Mouse (Mus musculus) limb, embryonic 13.5 days (tissue): ENCODE data around the gene Gm38655. TPM values are rescaled to one million over a fixed set of nuclear protein-coding genes. Genes with fewer than 3 reads are reported as not detected.
A peak's percentile ranks its signal among the peaks of the same experiment; 100 is the strongest.
"Not testable (repeated sequence)": the region's sequence is repeated elsewhere in the genome, so short reads cannot be mapped to it uniquely, and the experiment has no call there.

Source experiments
- ATAC-seq: fragments of 200-750 bp; cut with Nextera tagmentation; 2 replicates; pipeline ENCODE4 v1.8.0; 2017; ENCODE audit warnings: low read depth, moderate number of reproducible peaks, moderate TSS enrichment; ENCODE audit not compliant: low FRiP score
- H3K27ac ChIP-seq: fragments of 300-500 bp; sonication (generic); 2 replicates; pipeline ENCODE4 v1.5.1; 2015; ENCODE audit warnings: inconsistent platforms, mild to moderate bottlenecking, moderate library complexity
- H3K27me3 ChIP-seq: fragments of 300-500 bp; sonication (generic); 2 replicates; pipeline ENCODE4 v1.6.1; 2015; ENCODE audit warnings: mild to moderate bottlenecking, inconsistent platforms
- H3K36me3 ChIP-seq: fragments of 300-500 bp; sonication (generic); 2 replicates; pipeline ENCODE4 v1.6.1; 2015; ENCODE audit warnings: inconsistent platforms, mild to moderate bottlenecking, moderate library complexity
- H3K4me1 ChIP-seq: fragments of 300-500 bp; sonication (generic); 2 replicates; pipeline ENCODE4 v1.6.1; 2015; ENCODE audit warnings: inconsistent platforms
- H3K4me2 ChIP-seq: fragments of 300-500 bp; sonication (generic); replicated peaks from 2 replicates; pipeline ENCODE4 v1.6.1; 2015; ENCODE audit warnings: inconsistent platforms, mild to moderate bottlenecking, moderate library complexity
- H3K4me3 ChIP-seq: fragments of 300-500 bp; sonication (generic); 2 replicates; pipeline ENCODE4 v1.5.1; 2015; ENCODE audit warnings: moderate library complexity, mild to moderate bottlenecking, inconsistent platforms
- H3K9ac ChIP-seq: fragments of 300-500 bp; sonication (generic); 2 replicates; pipeline ENCODE4 v1.6.1; 2015; ENCODE audit warnings: mild to moderate bottlenecking, inconsistent platforms
- H3K9me3 ChIP-seq: fragments of 300-500 bp; sonication (generic); 2 replicates; pipeline ENCODE4 v1.6.1; 2016; ENCODE audit warnings: inconsistent platforms
- WGBS: fragments of 180-500 bp; shearing (Covaris S2); methylation state at CpG from one replicate; pipeline ENCODE4 v1.1.7; 2015; 5-methylcytosine and 5-hydroxymethylcytosine counted together
- polyA plus RNA-seq: library from polyadenylated mRNA; unstranded; fragments of >200 nt; fragmentation: Nextera tagmentation; extraction: Ambion mirVana; gene quantifications from 2 replicates; pipeline ENCODE4 v1.2.1, GENCODE M21; 2015

The Gm38655 gene
- polyA plus RNA-seq: not detected in 2 replicates

DNA sequence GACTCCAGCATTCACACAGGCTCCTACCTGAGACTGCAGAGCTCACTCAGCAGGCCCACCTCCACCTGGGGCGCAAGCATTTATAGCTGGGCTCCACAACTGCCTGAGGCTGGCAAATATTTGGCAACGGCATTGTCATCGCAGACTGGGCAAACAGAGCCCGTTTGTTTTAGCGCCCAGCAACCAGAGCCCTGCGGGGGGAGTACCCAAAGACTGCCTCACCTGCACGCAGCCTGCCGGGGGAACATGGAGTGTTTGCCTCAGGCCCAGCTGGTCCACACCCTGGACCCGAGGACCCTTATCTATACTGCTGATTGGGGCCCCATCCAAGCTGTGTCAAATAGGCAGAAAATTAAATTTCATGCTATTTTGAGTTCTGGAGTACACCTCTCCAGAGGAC is at the start of gene Gm38655:
Gene Gm38655, minus strand, starts transcription at position 61 of the 400 bp plus-strand sequence.
- 70% methylated on average over 9 of the region's 9 CpGs for WGBS
- H3K9ac ChIP-seq: no peak within 1 kb of the TSS
- no peak within 1 kb of the TSS for H3K27ac ChIP-seq

DNA sequence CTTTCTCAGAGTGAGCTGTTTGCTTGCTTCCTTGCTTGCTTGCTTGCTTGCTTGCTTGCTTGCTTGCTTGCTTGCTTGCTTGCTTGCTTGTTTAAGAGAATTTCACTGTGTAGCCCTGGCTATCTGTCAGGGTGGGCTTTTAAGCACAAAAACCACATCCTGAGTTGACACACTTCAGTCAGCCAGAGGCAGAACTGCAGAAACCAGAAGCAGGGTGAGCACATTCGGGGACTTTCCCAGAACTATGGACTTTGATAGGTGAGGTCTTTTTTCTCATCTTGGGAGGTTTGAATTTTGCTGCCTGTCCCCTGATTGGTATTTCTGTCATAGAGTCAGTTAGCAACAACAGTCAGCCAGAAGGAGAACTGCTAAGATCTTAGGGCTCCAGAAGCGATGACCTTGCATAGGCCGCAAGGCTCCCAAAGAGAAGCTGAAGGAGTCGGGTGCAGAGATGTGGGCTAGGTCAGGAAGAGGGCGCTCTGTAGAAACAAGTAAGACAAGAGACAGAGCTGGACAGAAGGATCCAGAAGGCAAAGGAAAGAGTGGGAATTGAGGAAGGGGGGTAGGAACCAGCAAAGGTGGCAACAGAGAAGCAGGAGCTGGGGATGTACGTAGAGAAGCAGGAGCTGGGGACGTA is 49.4 kb upstream of the Gm38655 start:
- no peak overlapping the region for H3K9ac ChIP-seq
- peaks cover 17% of the 10 kb centered on the region for H3K4me1 ChIP-seq
- H3K27me3 ChIP-seq: no peaks in the 10 kb centered on the region
- H3K36me3 ChIP-seq: peaks cover 55% of the 10 kb centered on the region
- ATAC-seq: no peak
- no peak overlapping the region for H3K4me2 ChIP-seq
- H3K4me3 ChIP-seq: no peak overlapping the region
- H3K9me3 ChIP-seq: no peaks in the 10 kb centered on the region
- 90% methylated on average over 7 of the region's 7 CpGs for WGBS
- H3K27ac ChIP-seq: no peak overlapping the region

More for the DNA sequence above, at the start of gene Gm38655:
- Histone ChIP-seq H3K4me3 (no peak within 1 kb of the TSS), H3K9me3 (no peaks in the 10 kb centered on the region), H3K27me3 (0 out of 2 replicates have a peak, but pooled peaks cover under 1% of the 10 kb centered on the region), H3K4me1 (no peaks in the 10 kb centered on the region), H3K36me3 (no peaks in the 10 kb centered on the region), H3K4me2 (no peak within 1 kb of the TSS)
- no peak for ATAC-seq

DNA sequence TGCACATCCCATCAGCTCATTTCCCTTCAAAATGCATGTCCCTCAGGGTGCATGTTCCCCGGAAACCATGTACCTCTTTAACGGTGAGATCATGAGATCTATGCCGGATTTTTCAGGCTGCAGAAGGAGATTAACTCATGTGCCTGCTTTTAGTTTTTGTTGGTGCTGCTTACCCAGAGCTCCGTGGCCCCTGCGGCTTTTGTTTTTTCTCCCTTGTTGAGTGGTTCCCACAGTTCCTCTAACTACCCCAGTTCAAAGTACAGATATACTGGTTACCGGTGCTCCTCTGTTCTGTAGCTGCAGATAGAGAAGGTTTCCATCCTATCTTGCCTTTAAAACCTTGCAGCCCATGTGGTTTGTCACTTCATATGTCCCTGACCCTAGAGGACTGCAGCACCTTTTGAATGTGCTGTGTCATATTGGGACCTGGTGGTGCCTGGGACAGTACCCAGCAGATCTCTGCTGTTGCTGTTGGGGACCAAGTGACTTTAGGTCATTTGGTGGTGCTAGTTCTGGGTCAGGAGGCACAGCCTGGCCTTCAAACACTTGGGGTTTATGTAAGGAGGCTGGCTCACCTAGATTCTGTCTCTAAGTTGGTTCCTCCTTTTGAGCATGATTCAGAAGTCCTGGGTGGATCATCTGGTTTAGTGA is 47.8 kb upstream of the Gm38655 start:
- WGBS: 45% methylated on average over 6 of the region's 6 CpGs
- ATAC-seq: no peak
- no peak overlapping the region for H3K27ac ChIP-seq
- peaks cover 56% of the 10 kb centered on the region for H3K36me3 ChIP-seq
- H3K4me2 ChIP-seq: peak overlapping the region; percentile 82
- no peaks in the 10 kb centered on the region for H3K27me3 ChIP-seq
- peak overlapping the region; percentile 48 for H3K4me3 ChIP-seq
- H3K9ac ChIP-seq: no peak overlapping the region
- H3K4me1 ChIP-seq: peaks cover 17% of the 10 kb centered on the region
- H3K9me3 ChIP-seq: no peaks in the 10 kb centered on the region

DNA sequence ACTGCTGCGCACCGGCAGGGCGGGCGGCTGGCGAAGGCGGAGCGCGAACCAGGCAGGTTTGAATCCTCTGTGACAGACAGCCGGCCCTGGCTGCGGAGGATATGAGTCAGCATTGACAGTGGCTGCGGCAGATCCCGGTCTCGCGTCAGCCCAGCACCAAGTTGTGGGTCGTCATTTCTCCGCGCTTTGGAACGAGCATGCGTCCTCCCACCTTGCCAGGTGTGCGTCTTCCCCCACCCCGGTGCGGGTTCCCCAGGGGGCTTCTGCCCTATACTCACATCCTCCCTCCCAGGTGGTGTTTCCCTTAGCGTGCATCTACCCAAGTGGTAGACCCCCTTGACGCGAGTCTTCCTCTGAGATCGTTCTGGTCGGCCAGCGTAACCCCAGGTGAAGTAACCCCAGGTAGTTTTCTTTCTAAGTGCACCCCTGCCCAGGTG is 47.3 kb upstream of the Gm38655 start:
- H3K27ac ChIP-seq, H3K9me3 ChIP-seq, H3K27me3 ChIP-seq: not testable (repeated sequence)
- Histone ChIP-seq H3K4me2 (peak overlapping the region; percentile 82), H3K36me3 (peaks cover 57% of the 10 kb centered on the region), H3K4me3 (peak overlapping the region; percentile 48), H3K4me1 (peaks cover 17% of the 10 kb centered on the region), H3K9ac (0 out of 2 replicates have a peak overlapping the region, but pooled peaks have one; percentile 50)
- ATAC-seq: peak; percentile 86
- 12% methylated on average over 14 of the region's 28 CpGs for WGBS

DNA sequence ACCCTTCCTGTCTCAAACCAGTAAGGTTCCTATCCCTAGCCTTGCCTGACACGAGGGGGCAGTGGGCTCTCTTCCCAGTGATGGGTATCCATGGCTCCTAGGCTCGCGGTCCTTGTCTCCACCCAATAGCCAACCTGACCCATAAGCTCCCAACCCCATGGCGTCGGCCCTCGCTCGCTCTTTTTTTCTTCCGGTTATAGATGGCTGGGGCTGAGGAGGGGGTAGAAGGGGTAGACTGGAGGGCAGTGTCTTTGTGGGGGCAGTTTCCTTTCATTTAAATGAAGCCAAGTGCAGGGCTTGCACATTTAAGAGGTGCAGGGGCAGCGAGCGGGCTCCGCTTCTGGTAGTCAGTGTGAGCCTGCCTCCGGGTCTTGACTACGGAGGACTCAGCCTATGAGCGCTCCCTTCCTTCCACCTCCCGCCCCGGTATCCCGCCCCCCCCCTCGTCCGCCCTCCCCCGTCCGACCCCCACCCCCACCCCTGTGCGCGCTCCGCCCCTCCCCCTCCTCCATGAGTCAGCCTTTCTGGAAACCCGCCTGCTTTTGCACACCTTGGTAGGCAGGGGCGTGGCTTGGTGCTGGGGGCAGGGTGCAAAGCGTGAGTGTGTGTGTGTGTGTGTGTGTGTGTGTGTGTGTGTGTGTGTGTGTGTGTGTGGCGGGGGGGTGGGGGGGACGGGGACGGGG is 46.7 kb upstream of the Gm38655 start:
- peak; percentile 88 for ATAC-seq
- peak overlapping the region; percentile 82 for H3K4me2 ChIP-seq
- peak overlapping the region; percentile 48 for H3K4me3 ChIP-seq
- H3K9me3 ChIP-seq: no peaks in the 10 kb centered on the region
- no peaks in the 10 kb centered on the region for H3K27me3 ChIP-seq
- H3K9ac ChIP-seq: peak overlapping the region; percentile 66
- H3K36me3 ChIP-seq: peaks cover 59% of the 10 kb centered on the region
- H3K4me1 ChIP-seq: peaks cover 17% of the 10 kb centered on the region
- H3K27ac ChIP-seq: peak overlapping the region; percentile 28; the same call in 1 of the 2 replicates
- 2% methylated on average over 17 of the region's 30 CpGs for WGBS

DNA sequence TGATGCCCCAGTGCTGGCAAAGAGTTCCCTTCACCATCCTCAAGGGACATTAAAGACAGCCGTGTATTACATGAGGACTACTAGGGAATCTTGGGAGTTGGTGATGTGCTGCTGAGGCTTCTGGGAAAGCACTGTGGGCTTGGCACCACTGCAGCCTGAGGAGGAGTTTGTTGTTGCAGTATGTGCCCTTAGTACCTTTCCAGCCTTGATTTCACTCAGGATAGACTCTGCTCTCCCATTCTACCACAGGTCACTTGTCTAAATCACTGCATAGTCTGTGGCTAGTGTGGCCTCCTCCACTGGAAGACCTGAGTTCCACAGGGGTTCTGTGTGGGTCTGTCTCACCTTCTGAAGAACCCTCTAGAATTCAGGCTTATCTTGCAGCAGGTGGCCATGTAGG is 45.5 kb upstream of the Gm38655 start:
- H3K36me3 ChIP-seq: peaks cover 56% of the 10 kb centered on the region

DNA sequence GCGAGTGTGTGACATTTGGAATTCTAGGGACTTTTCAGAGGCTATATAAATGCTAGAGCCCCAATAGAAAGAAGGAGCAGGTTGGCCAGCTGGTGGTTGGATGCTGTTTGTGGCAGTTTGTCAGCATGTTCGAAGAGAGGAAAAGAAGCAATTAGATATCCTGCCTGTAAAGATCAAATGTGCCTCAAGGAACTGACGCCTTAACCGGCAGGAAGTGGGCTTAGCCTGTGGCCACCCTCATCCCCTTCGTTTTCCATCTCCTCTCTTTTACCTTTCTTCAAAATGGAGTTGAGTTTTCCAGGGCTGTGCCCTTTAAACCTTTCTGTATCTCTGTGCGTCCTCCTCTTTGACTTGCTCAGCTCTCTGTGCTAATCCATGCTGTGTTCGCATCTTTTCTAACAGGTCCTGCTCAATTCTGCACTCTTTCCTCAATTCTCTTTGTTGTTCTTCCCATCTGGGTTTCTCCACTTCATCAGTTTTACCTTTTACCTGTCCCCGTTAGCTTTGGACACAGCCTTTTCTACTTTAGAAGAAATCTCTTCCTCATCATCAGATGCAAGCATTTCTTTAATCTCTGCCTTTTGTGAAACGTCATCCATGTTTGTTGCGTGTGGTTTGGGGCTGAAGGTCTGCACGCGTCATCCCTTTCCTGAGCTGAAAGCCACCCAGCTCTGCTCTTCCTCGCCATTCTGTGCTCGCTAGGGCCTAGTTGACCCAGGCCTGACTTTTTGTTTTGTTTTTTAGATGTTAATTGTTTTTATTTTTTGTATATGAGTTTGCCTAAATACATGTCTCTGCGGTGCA is 44.4 kb upstream of the Gm38655 start:
- H3K9me3 ChIP-seq: no peaks in the 10 kb centered on the region
- no peak overlapping the region for H3K4me2 ChIP-seq
- no peak overlapping the region for H3K4me3 ChIP-seq
- no peak overlapping the region for H3K9ac ChIP-seq
- H3K4me1 ChIP-seq: peaks cover 17% of the 10 kb centered on the region
- H3K27ac ChIP-seq: no peak overlapping the region
- peaks cover 59% of the 10 kb centered on the region for H3K36me3 ChIP-seq
- no peak for ATAC-seq
- 91% methylated on average over 15 of the region's 15 CpGs for WGBS
- no peaks in the 10 kb centered on the region for H3K27me3 ChIP-seq

More for the DNA sequence above, 45.5 kb upstream of the Gm38655 start:
- Histone ChIP-seq H3K27me3 (no peaks in the 10 kb centered on the region), H3K27ac (no peak overlapping the region), H3K4me3 (no peak overlapping the region), H3K4me1 (peaks cover 17% of the 10 kb centered on the region), H3K4me2 (no peak overlapping the region), H3K9ac (peak overlapping the region; percentile 45), H3K9me3 (no peaks in the 10 kb centered on the region)
- no peak for ATAC-seq
- WGBS: 78% methylated on average over 1 of the region's 1 CpGs

DNA sequence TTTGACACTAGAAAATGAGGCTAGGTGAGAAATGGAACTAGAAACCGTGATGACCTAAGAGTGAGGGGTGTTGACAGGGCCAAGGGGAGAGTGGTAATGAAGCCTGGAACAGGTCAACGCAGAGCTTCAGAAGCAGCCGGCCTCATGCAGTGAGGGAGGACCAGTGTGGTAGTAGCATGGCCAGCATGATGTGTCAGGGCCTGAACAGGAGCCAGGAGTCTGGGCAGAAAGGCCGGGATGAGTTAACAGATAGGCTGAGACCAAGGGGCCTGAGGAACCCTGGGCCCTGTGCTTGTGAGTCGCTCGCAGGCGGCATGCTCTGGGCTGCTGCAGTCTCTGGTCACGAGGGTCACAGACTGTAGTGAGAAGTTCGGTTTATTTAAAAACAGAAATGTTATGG is 43.7 kb upstream of the Gm38655 start:
- Histone ChIP-seq H3K36me3 (peaks cover 61% of the 10 kb centered on the region), H3K27ac (no peak overlapping the region), H3K9me3 (no peaks in the 10 kb centered on the region), H3K4me3 (no peak overlapping the region), H3K27me3 (no peaks in the 10 kb centered on the region), H3K4me1 (peaks cover 17% of the 10 kb centered on the region), H3K4me2 (no peak overlapping the region), H3K9ac (no peak overlapping the region)
- WGBS: 91% methylated on average over 9 of the region's 9 CpGs
- ATAC-seq: no peak

DNA sequence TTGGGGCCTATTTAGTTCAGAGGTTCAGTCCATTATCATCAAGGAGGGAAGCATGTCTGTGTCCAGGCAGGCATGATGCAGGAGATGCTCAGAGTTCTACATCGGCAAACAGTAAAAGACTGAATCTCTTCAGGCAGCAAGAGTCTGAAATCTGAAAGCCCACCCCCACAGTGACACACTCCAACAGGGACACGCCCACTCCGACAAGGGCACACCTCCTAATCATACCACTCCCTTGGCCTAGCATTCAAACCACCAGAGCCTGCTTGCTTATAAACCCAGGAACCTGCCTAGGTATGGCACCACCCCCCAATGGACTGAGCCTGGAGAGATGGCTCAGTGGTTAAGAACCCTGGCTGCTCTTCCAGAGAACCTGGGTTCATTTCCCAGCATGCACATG is 40.2 kb upstream of the Gm38655 start:
- Histone ChIP-seq H3K9me3 (no peaks in the 10 kb centered on the region), H3K36me3 (peaks cover 91% of the 10 kb centered on the region), H3K4me3 (no peak overlapping the region), H3K4me2 (no peak overlapping the region), H3K27ac (no peak overlapping the region), H3K4me1 (no peaks in the 10 kb centered on the region), H3K9ac (no peak overlapping the region), H3K27me3 (no peaks in the 10 kb centered on the region)
- 87% methylated on average over 3 of the region's 3 CpGs for WGBS
- ATAC-seq: no peak

DNA sequence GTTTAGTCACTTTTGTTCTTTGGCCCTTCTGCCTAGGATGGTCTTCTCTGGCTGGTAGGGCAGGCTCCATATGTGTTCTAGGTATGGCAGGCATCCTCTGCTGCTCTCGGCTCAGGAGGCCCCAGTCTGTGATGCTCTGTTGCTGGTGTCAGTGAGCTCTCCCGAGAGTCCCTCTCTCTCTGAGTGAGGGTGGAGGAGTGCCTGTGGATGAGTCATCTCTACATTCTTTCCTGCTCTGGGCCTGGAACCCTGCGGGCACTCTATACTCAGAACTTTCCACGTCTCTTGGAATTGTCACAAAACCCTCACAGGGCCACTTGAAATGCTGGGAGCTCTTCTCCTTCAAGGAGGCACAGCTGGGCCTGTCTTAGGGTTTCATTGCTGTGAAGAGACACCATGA is 36.4 kb upstream of the Gm38655 start:
- 89% methylated on average over 4 of the region's 4 CpGs for WGBS
- H3K27ac ChIP-seq: no peak overlapping the region
- no peaks in the 10 kb centered on the region for H3K27me3 ChIP-seq
- peaks cover 96% of the 10 kb centered on the region for H3K36me3 ChIP-seq
- H3K9ac ChIP-seq: no peak overlapping the region
- H3K4me2 ChIP-seq: no peak overlapping the region
- no peaks in the 10 kb centered on the region for H3K9me3 ChIP-seq
- no peaks in the 10 kb centered on the region for H3K4me1 ChIP-seq
- no peak overlapping the region for H3K4me3 ChIP-seq
- no peak for ATAC-seq

DNA sequence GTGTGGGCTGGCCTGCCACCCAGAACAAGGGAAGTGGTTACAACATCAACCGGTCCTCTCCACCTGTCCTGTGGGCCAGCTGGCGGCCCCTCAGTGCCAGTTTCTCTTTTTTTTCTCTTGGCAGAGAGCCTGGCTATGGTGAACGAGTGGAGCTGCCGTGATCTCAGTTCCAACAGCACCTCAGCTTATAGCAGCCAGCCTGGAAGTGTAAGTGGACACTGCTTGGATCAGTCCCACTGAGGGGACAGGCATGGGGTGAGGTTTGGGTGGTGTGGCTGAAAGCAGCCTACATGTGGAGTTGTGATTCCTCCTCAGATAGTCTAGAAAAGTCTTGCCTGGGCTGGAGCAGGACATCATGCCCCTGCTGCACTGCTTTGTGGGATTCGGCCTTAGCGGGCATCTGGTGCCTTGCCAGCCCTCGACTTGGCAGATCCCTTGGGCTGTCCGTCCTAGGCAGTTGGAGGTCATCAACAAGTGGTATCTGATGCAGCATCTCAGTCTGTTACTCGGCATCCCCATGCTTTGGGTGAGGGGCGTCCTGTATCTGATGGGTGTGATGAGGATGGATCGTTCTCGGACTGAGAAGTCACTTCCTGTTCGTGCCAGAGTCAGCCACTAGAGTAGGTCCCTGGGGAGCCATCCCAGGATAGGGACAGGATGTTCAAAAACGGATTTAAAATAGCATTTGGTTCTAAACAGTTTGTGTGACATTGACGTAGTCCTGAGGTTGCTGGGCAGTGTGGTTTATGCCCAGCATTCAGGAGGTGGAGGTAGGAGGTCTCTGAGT is 35.6 kb upstream of the Gm38655 start:
- no peak overlapping the region for H3K4me2 ChIP-seq
- H3K27ac ChIP-seq: no peak overlapping the region
- no peaks in the 10 kb centered on the region for H3K27me3 ChIP-seq
- no peaks in the 10 kb centered on the region for H3K9me3 ChIP-seq
- H3K4me1 ChIP-seq: no peaks in the 10 kb centered on the region
- no peak overlapping the region for H3K4me3 ChIP-seq
- no peak overlapping the region for H3K9ac ChIP-seq
- no peak for ATAC-seq
- peaks cover 97% of the 10 kb centered on the region for H3K36me3 ChIP-seq
- 84% methylated on average over 15 of the region's 15 CpGs for WGBS
